Comparison of ENCODE assay signal across 17 mouse cellular contexts in genomic region chr5:35636016-35636415, GRCm38 (mm10). TPM values are rescaled to one million over a fixed set of nuclear protein-coding genes. Genes with fewer than 3 reads are reported as not detected.
DNase-seq lines count a peak whose midpoint lies in the region; ATAC-seq and TF ChIP-seq lines count a peak whose summit lies in the region.
"Had no signal": no experiment of that assay in that cellular context is flagged by ENCODE, and none has a peak within 500 bp of the region (broad histone marks: within the 10 kb centered on the region; RNA-seq: fewer than 3 reads in every experiment).

No protein-coding gene starts in this region.

- TF ChIP-seq POLR2A in lung, adult 2 months (IDR thresholded peaks at IDR 0.05; ENCODE audit: borderline replicate concordance, extremely low read depth, low read depth, low read length), result no peak

- H3K9ac ChIP-seq in lung, postnatal 0 days (replicated peaks; ENCODE audit: low read depth), result no peak overlapping the region
- H3K9ac ChIP-seq: hindbrain, embryonic 13.5 days; limb, embryonic 15.5 days; lung, embryonic 15.5 days; midbrain, embryonic 13.5 days had no signal

- no peaks in the 10 kb centered on the region for H3K27me3 ChIP-seq in lung, postnatal 0 days (replicated peaks; ENCODE audit: insufficient read depth, low read length)
- no peaks in the 10 kb centered on the region for H3K27me3 ChIP-seq in embryonic facial prominence, embryonic 10.5 days (replicated peaks; ENCODE audit: low read depth, poor library complexity, severe bottlenecking)
- H3K27me3 ChIP-seq: hindbrain, embryonic 13.5 days; limb, embryonic 15.5 days; lung, embryonic 15.5 days; midbrain, embryonic 13.5 days; Patski had no signal

- intact Hi-C loops in heart, postnatal 10 days (cut with DNase I), result no loop called here

- TF ChIP-seq EP300 in lung, postnatal 0 days (IDR thresholded peaks at IDR 0.05), result 0 out of 2 replicates have a peak, but pooled peaks have one; percentile 13

- no peak overlapping the region for H3K27ac ChIP-seq in lung, postnatal 0 days (ENCODE audit: low read length)
- H3K27ac ChIP-seq in embryonic facial prominence, embryonic 10.5 days (replicated peaks), result no peak overlapping the region
- H3K27ac ChIP-seq: hindbrain, embryonic 13.5 days; limb, embryonic 15.5 days; lung, embryonic 15.5 days; midbrain, embryonic 13.5 days had no signal

- no peaks in the 10 kb centered on the region for H3K9me3 ChIP-seq in lung, postnatal 0 days (ENCODE audit: low read length)
- no peaks in the 10 kb centered on the region for H3K9me3 ChIP-seq in embryonic facial prominence, embryonic 10.5 days
- H3K9me3 ChIP-seq: hindbrain, embryonic 13.5 days; limb, embryonic 15.5 days; lung, embryonic 15.5 days; midbrain, embryonic 13.5 days had no signal

- no peak overlapping the region for H3K4me3 ChIP-seq in lung, postnatal 0 days (ENCODE audit: low read depth, low read length)
- no peak overlapping the region for H3K4me3 ChIP-seq in lung, adult 2 months (replicated peaks; ENCODE audit: extremely low read depth, low read depth, low read length)
- H3K4me3 ChIP-seq in embryonic facial prominence, embryonic 10.5 days, result no peak overlapping the region
- H3K4me3 ChIP-seq: hindbrain, embryonic 13.5 days; limb, embryonic 15.5 days; lung, embryonic 15.5 days; midbrain, embryonic 13.5 days had no signal

- peak; percentile 23; the same call in 1 of the 2 replicates for ATAC-seq in lung, postnatal 0 days
- ATAC-seq: midbrain, embryonic 13.5 days; Patski had no signal

- 71% methylated on average over 2 of the region's 2 CpGs for WGBS in lung, postnatal 0 days
- 66% methylated on average over 2 of the region's 2 CpGs for WGBS in lung, adult 2 months
- 91% methylated on average over 2 of the region's 2 CpGs for WGBS in embryonic facial prominence, embryonic 10.5 days

- H3K4me2 ChIP-seq in lung, postnatal 0 days (replicated peaks; ENCODE audit: low read depth, low read length), result no peak overlapping the region
- H3K4me2 ChIP-seq: hindbrain, embryonic 13.5 days; limb, embryonic 15.5 days; lung, embryonic 15.5 days; midbrain, embryonic 13.5 days had no signal

- TF ChIP-seq CTCF in lung, postnatal 0 days (IDR thresholded peaks at IDR 0.05), result no peak
- TF ChIP-seq CTCF in lung, adult 2 months (IDR thresholded peaks at IDR 0.05; ENCODE audit: insufficient read depth, low read length), result no peak

- DNase-seq in lung, postnatal 0 days (ENCODE audit: low spot score), result peak; percentile 17
- DNase-seq in lung, adult 2 months, result no peak
- DNase-seq in adrenal gland, adult 8-10 months, result peak; percentile 89
- peak; percentile 68 to 78 for DNase-seq in heart, postnatal 10 days
- peak; percentile 76 for DNase-seq in testis, postnatal 10 days (ENCODE audit: low spot score)
- no peak for DNase-seq in thymus, postnatal 4 days
- DNase-seq in embryonic facial prominence, embryonic 10.5 days (ENCODE audit: low spot score), result no peak
- DNase-seq: cerebellum, adult 9-10 months; kidney, adult 11 months; kidney, postnatal 36 days; right cerebral cortex, adult 18-20 months had no signal

- no peaks in the 10 kb centered on the region for H3K36me3 ChIP-seq in lung, postnatal 0 days (ENCODE audit: insufficient read depth, low read length)
- H3K36me3 ChIP-seq in embryonic facial prominence, embryonic 10.5 days (replicated peaks), result no peaks in the 10 kb centered on the region
- H3K36me3 ChIP-seq: hindbrain, embryonic 13.5 days; limb, embryonic 15.5 days; lung, embryonic 15.5 days; midbrain, embryonic 13.5 days had no signal

- H3K4me1 ChIP-seq in lung, postnatal 0 days (ENCODE audit: insufficient read depth, low read depth, low read length), result no peaks in the 10 kb centered on the region
- H3K4me1 ChIP-seq in lung, adult 2 months (ENCODE audit: control insufficient read depth, insufficient read depth, low read length), result no peaks in the 10 kb centered on the region
- peaks cover 5% of the 10 kb centered on the region; the same call in 1 of the 2 replicates for H3K4me1 ChIP-seq in embryonic facial prominence, embryonic 10.5 days
- H3K4me1 ChIP-seq: hindbrain, embryonic 13.5 days; limb, embryonic 15.5 days; midbrain, embryonic 13.5 days had no signal

RNA-seq across cellular contexts. Expression of gene Htra3, which starts 43.6 kb away (rescaled TPM):
- 35.7 and 40.5 TPM in 2 replicates for polyA plus RNA-seq in lung, postnatal 0 days (2015; fragmentation: Nextera tagmentation; extraction: Ambion mirVana)
- 59.4 and 80.1 TPM in 2 replicates for polyA plus RNA-seq in lung, adult 2 months (2012; rRNA removed)
- total RNA-seq in adrenal gland, adult 8-10 months (2022), result 100 to 1,000 TPM in 1 of 4 experiments, 10 to 100 TPM in 3; 21.3 to 114 (median 48.7) TPM
- 10 to 100 TPM; 69.0 to 86.6 TPM for total RNA-seq in heart, postnatal 10 days (2021)
- polyA plus RNA-seq in embryonic facial prominence, embryonic 10.5 days (2016; fragmentation: Nextera tagmentation; extraction: Ambion mirVana), result 4.2 and 5.4 TPM in 2 replicates
- total RNA-seq: CH12.LX had no signal

RNA-seq across cellular contexts. Expression of gene Acox3, which starts 53.2 kb away (rescaled TPM):
- 15.0 and 15.9 TPM in 2 replicates for polyA plus RNA-seq in lung, postnatal 0 days (2015; fragmentation: Nextera tagmentation; extraction: Ambion mirVana)
- polyA plus RNA-seq in lung, adult 2 months (2012; rRNA removed), result 42.8 and 53.8 TPM in 2 replicates
- total RNA-seq in adrenal gland, adult 8-10 months (2022), result 10 to 100 TPM; 56.2 to 98.7 (median 78.5) TPM
- 10 to 100 TPM; 27.6 to 29.8 TPM for total RNA-seq in heart, postnatal 10 days (2021)
- 10.9 and 11.0 TPM in 2 replicates for polyA plus RNA-seq in embryonic facial prominence, embryonic 10.5 days (2016; fragmentation: Nextera tagmentation; extraction: Ambion mirVana)

Comparison
In these comparisons a context has a peak if more than half of its experiments do, and no peak if none do; other contexts are left out.
1. DNase-seq: peak in lung, postnatal 0 days (single experiment), adrenal gland, adult 8-10 months (single experiment), heart, postnatal 10 days (2 of 2) and testis, postnatal 10 days (single experiment); none in lung, adult 2 months (single experiment), thymus, postnatal 4 days (single experiment) and embryonic facial prominence, embryonic 10.5 days (single experiment).